Mouse (Mus musculus): ENCODE results near the gene Il17ra.

DNA sequence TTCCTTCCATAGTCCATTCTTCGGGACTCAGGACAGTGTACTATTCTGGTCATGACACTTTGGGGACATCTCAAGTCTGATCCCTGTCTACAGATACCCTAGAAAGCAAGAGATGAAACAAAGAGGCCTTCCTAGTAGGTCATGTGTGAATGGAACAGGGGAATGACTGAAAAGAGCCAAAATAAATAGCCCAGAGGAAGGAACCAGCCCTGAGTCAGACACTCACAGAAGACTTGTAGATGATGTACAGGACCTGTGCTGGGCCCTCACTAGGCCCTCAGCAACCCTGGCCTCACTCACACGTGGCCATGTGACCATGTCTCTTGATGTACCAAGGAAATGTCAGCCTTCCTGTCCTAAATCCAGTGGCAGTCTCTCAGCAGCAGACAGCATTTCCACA, 26.4 kb downstream of the Il17ra start:
- no peak for TF ChIP-seq POLR2A (IDR thresholded peaks at IDR 0.05; ENCODE audit: low read depth, low read length)
- TF ChIP-seq CTCF (conservative IDR thresholded peaks at IDR 0.05; ENCODE audit: insufficient read depth, insufficient read length, low read depth, low read length): no peak
